Mouse (Mus musculus): ENCODE measurements around the gene Zyx. TPM values are rescaled to one million over a fixed set of nuclear protein-coding genes. Genes with fewer than 3 reads are reported as not detected.

Gene Zyx
- total and polyA plus RNA-seq, 2 experiments from 2014 or later, result 89.9 to 96.2 TPM

DNA sequence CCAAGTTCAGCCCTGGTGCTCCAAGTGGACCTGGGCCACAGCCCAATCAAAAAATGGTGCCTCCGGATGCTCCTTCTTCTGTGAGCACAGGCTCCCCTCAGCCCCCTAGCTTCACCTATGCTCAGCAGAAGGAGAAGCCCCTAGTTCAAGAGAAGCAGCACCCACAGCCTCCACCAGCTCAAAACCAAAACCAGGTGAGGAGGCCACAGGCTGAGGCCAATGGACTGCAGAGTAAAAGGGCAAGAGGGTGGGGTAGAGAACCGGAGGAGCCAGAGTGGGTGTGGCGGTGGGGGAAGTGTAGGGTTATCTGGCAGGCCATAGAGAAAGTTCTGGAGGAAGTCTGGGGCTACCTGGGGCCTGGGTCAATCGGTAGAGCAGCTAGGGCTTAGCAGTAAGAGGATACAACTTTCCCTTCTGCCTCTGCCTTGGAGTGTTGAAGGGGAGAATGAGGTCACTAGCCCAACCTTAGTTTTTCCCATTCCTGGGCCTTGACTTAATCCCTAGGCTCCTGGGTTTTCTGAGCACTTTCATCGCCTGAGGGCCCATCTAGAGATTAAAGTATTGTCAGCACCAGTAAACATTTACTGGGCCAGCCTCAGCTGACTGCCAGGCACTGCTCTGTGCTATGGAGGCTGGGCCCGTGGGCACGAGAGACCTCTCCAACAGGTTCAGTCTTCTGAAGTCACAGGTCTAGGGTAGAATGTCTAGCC is 2.5 kb downstream of the Zyx start:
- Histone ChIP-seq H3K27ac (ENCODE audit: low read depth) (peak overlapping the region; percentile 97), H3K36me3 (replicated peaks; ENCODE audit: control insufficient read depth, insufficient read depth, low read length) (peaks cover 32% of the 10 kb centered on the region), H3K9me3 (replicated peaks; ENCODE audit: control insufficient read depth, low read length) (no peaks in the 10 kb centered on the region), H3K4me3 (ENCODE audit: low read depth, low read length) (peak overlapping the region; percentile 93), H3K4me1 (ENCODE audit: control insufficient read depth, insufficient read depth) (peaks cover 54% of the 10 kb centered on the region), H3K4me2 (ENCODE audit: low read depth, low read length) (peak overlapping the region; percentile 92), H3K27me3 (ENCODE audit: control insufficient read depth, insufficient read depth, low read length) (no peaks in the 10 kb centered on the region), H3K9ac (replicated peaks; ENCODE audit: low read depth, low read length) (peak overlapping the region; percentile 91)
- ATAC-seq (ENCODE audit: insufficient read depth, low read depth) (no peak), DNase-seq (ENCODE audit: low spot score) (no peak)
- 25% methylated on average over 7 of the region's 7 CpGs for WGBS
- no peak for TF ChIP-seq CTCF (IDR thresholded peaks at IDR 0.05; ENCODE audit: low read depth)
- TF ChIP-seq EP300 (IDR thresholded peaks at IDR 0.05; ENCODE audit: low read depth), result no peak

DNA sequence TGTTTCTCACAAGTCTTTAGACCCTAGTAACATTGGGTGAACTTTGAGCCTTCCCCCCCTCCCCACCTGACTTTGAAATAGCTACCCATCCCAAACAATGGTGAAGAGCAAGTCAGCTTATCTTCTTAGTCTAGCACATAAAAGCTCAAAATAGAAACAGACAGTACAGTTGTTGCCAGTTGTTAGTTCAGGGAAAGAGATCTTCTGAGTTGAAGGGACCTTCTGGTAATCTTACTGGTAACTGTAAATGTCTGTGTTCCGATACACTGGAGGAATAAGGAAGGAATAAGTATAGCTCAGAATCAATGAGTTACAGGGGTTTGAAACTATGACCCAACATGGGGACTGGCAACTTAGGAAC is 3.0 kb downstream of the Zyx start:
- no peaks in the 10 kb centered on the region for H3K27me3 ChIP-seq (ENCODE audit: control insufficient read depth, insufficient read depth, low read length)
- H3K4me3 ChIP-seq (ENCODE audit: low read depth, low read length), result peak overlapping the region; percentile 93
- ATAC-seq (ENCODE audit: insufficient read depth, low read depth) (no peak), DNase-seq (ENCODE audit: low spot score) (no peak)
- H3K27ac ChIP-seq (ENCODE audit: low read depth), result peak overlapping the region; percentile 97
- no peak for TF ChIP-seq CTCF (IDR thresholded peaks at IDR 0.05; ENCODE audit: low read depth)
- TF ChIP-seq EP300 (IDR thresholded peaks at IDR 0.05; ENCODE audit: low read depth), result no peak
- peaks cover 54% of the 10 kb centered on the region for H3K4me1 ChIP-seq (ENCODE audit: control insufficient read depth, insufficient read depth)
- H3K4me2 ChIP-seq (ENCODE audit: low read depth, low read length), result peak overlapping the region; percentile 92
- H3K9ac ChIP-seq (replicated peaks; ENCODE audit: low read depth, low read length), result 0 out of 2 replicates have a peak overlapping the region, but pooled peaks have one; percentile 91
- no peaks in the 10 kb centered on the region for H3K9me3 ChIP-seq (replicated peaks; ENCODE audit: control insufficient read depth, low read length)
- whole genome bisulfite sequencing, result 78% methylated on average over 1 of the region's 1 CpGs
- H3K36me3 ChIP-seq (replicated peaks; ENCODE audit: control insufficient read depth, insufficient read depth, low read length), result peaks cover 37% of the 10 kb centered on the region

DNA sequence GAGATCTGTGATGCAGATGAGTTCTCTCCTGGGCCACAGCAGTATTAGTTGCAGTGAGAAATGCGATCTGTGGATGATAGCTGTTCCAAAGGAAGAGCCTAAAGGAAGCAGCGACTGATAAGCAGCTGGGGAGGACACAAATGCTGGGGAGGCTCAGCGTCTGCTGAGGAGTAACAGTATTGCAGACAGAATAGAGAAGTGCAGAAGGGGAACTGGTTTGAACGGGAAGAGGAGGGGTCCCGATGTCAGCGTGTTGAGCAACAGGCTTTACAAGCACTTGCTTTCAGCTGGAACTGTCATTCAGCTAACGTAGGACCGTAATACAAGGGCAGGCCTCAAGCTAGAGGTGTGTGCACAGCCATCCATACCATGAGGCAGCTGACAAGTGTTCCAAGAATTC is 3.8 kb downstream of the Zyx start:
- Histone ChIP-seq H3K27me3 (ENCODE audit: control insufficient read depth, insufficient read depth, low read length) (no peaks in the 10 kb centered on the region), H3K36me3 (replicated peaks; ENCODE audit: control insufficient read depth, insufficient read depth, low read length) (peaks cover 44% of the 10 kb centered on the region), H3K4me3 (ENCODE audit: low read depth, low read length) (peak overlapping the region; percentile 93), H3K9ac (replicated peaks; ENCODE audit: low read depth, low read length) (0 out of 2 replicates have a peak overlapping the region, but pooled peaks have one; percentile 15), H3K4me2 (ENCODE audit: low read depth, low read length) (peak overlapping the region; percentile 92), H3K4me1 (ENCODE audit: control insufficient read depth, insufficient read depth) (peaks cover 54% of the 10 kb centered on the region), H3K27ac (ENCODE audit: low read depth) (peak overlapping the region; percentile 97), H3K9me3 (replicated peaks; ENCODE audit: control insufficient read depth, low read length) (no peaks in the 10 kb centered on the region)
- DNase-seq (ENCODE audit: low spot score) (no peak), ATAC-seq (ENCODE audit: insufficient read depth, low read depth) (no peak)
- WGBS, result 38% methylated on average over 8 of the region's 8 CpGs
- TF ChIP-seq EP300 (IDR thresholded peaks at IDR 0.05; ENCODE audit: low read depth) (no peak), CTCF (IDR thresholded peaks at IDR 0.05; ENCODE audit: low read depth) (no peak)

- peak overlapping the region; percentile 97 for H3K27ac ChIP-seq (ENCODE audit: low read depth)
- peaks cover 62% of the 10 kb centered on the region for H3K4me1 ChIP-seq (ENCODE audit: control insufficient read depth, insufficient read depth)
- ATAC-seq (ENCODE audit: insufficient read depth, low read depth) (no peak), DNase-seq (ENCODE audit: low spot score) (peak; percentile 60)
- H3K27me3 ChIP-seq (ENCODE audit: control insufficient read depth, insufficient read depth, low read length), result no peaks in the 10 kb centered on the region
- H3K36me3 ChIP-seq (replicated peaks; ENCODE audit: control insufficient read depth, insufficient read depth, low read length), result peaks cover 56% of the 10 kb centered on the region
- peak overlapping the region; percentile 92 for H3K4me2 ChIP-seq (ENCODE audit: low read depth, low read length)
- H3K4me3 ChIP-seq (ENCODE audit: low read depth, low read length), result peak overlapping the region; percentile 93; the same call in 1 of the 2 replicates
- WGBS, result 16% methylated on average over 11 of the region's 11 CpGs
- H3K9me3 ChIP-seq (replicated peaks; ENCODE audit: control insufficient read depth, low read length), result no peaks in the 10 kb centered on the region
- TF ChIP-seq EP300 (IDR thresholded peaks at IDR 0.05; ENCODE audit: low read depth), result no peak
- TF ChIP-seq CTCF (IDR thresholded peaks at IDR 0.05; ENCODE audit: low read depth), result no peak
- no peak overlapping the region; the same call in 1 of the 2 replicates for H3K9ac ChIP-seq (replicated peaks; ENCODE audit: low read depth, low read length)
Observed at GRCm38 (mm10) chr6:42354076-42355019, 4.9 kb downstream of the Zyx start.

- no peak overlapping the region for H3K9ac ChIP-seq (replicated peaks; ENCODE audit: low read depth, low read length)
- 90% methylated on average over 6 of the region's 6 CpGs for WGBS
- ATAC-seq (ENCODE audit: insufficient read depth, low read depth), result no peak
Observed at GRCm38 (mm10) chr6:42355366-42355765, 5.9 kb downstream of the Zyx start.

More at GRCm38 (mm10) chr6:42355366-42355765, 5.9 kb downstream of the Zyx start:
- H3K36me3 ChIP-seq (replicated peaks; ENCODE audit: control insufficient read depth, insufficient read depth, low read length), result peaks cover 66% of the 10 kb centered on the region
- H3K27ac ChIP-seq (ENCODE audit: low read depth), result no peak overlapping the region
- H3K27me3 ChIP-seq (ENCODE audit: control insufficient read depth, insufficient read depth, low read length), result no peaks in the 10 kb centered on the region
- no peak for DNase-seq (ENCODE audit: low spot score)
- H3K9me3 ChIP-seq (replicated peaks; ENCODE audit: control insufficient read depth, low read length), result no peaks in the 10 kb centered on the region
- H3K4me1 ChIP-seq (ENCODE audit: control insufficient read depth, insufficient read depth), result peaks cover 72% of the 10 kb centered on the region
- TF ChIP-seq EP300 (IDR thresholded peaks at IDR 0.05; ENCODE audit: low read depth) (no peak), CTCF (IDR thresholded peaks at IDR 0.05; ENCODE audit: low read depth) (no peak)
- H3K4me2 ChIP-seq (ENCODE audit: low read depth, low read length), result no peak overlapping the region
- H3K4me3 ChIP-seq (ENCODE audit: low read depth, low read length), result no peak overlapping the region
